Mouse (Mus musculus): ENCODE data around the gene Nxph3. TPM values are rescaled to one million over a fixed set of nuclear protein-coding genes. Genes with fewer than 3 reads are reported as not detected.
A peak's percentile ranks its signal among the peaks of the same experiment; 100 is the strongest.
"Not testable (repeated sequence)": the region's sequence is repeated elsewhere in the genome, so short reads cannot be mapped to it uniquely, and the experiment has no call there.

Gene Nxph3
- total and polyA plus RNA-seq, 2 experiments from 2014 or later = 9.5 to 35.7 TPM

GRCm38 (mm10) chr11:95504271-95504731, 10.1 kb downstream of the Nxph3 start:
- no peak for TF ChIP-seq CTCF (IDR thresholded peaks at IDR 0.05; ENCODE audit: low read depth)
- H3K4me3 ChIP-seq (ENCODE audit: low read depth, low read length) = no peak overlapping the region
- DNase-seq (no peak), ATAC-seq (no peak)
- WGBS = 31% methylated on average over 6 of the region's 6 CpGs
- H3K36me3 ChIP-seq (ENCODE audit: insufficient read depth) = no peaks in the 10 kb centered on the region
- H3K9me3 ChIP-seq (ENCODE audit: low read length) = no peaks in the 10 kb centered on the region
- peaks cover 3% of the 10 kb centered on the region; the same call in 1 of the 2 replicates for H3K4me1 ChIP-seq (ENCODE audit: insufficient read depth)
- H3K27me3 ChIP-seq (ENCODE audit: insufficient read depth, low read length) = no peaks in the 10 kb centered on the region
- no peak overlapping the region for H3K9ac ChIP-seq
- no peak overlapping the region for H3K27ac ChIP-seq (ENCODE audit: low read depth, low read length)
- H3K4me2 ChIP-seq (ENCODE audit: low read depth) = no peak overlapping the region

DNA sequence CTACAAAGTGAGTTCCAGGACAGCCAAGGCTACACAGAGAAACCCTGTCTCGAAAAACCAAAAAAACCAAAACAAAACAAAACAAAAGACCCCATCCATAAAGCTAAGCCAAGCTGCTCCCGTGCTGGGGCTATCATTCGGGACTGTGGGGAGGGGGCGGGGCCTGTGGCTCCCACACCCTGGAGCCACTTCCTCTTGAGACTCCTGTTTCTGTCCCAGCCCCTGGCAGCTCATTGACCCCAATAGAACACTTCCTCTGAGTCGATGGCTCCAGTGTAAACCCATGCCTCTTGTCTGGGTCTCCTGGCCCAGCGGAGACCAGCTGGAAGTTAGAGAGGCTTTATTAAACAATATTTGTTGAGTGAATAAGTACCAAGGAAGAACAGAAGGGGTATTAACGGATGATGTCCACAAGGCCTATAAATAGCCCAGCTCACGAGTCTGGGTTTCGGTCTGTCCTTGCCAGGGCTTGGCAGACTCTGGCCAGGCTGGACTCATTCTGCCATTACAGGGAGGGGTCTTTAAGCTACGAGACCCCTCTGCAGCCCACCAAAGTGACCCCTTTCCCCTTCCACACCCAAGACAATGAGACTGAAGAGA, 10.7 kb downstream of the Nxph3 start:
- no peak for ATAC-seq
- WGBS = 58% methylated on average over 10 of the region's 10 CpGs
- Histone ChIP-seq H3K4me2 (ENCODE audit: low read depth) (no peak overlapping the region), H3K36me3 (ENCODE audit: insufficient read depth) (no peaks in the 10 kb centered on the region), H3K9me3 (ENCODE audit: low read length) (no peaks in the 10 kb centered on the region), H3K4me1 (ENCODE audit: insufficient read depth) (peaks cover 3% of the 10 kb centered on the region; the same call in 1 of the 2 replicates), H3K27ac (ENCODE audit: low read depth, low read length) (no peak overlapping the region), H3K27me3 (ENCODE audit: insufficient read depth, low read length) (no peaks in the 10 kb centered on the region), H3K4me3 (ENCODE audit: low read depth, low read length) (no peak overlapping the region), H3K9ac (no peak overlapping the region)
- no peak for TF ChIP-seq CTCF (IDR thresholded peaks at IDR 0.05; ENCODE audit: low read depth)
- no peak for DNase-seq

DNA sequence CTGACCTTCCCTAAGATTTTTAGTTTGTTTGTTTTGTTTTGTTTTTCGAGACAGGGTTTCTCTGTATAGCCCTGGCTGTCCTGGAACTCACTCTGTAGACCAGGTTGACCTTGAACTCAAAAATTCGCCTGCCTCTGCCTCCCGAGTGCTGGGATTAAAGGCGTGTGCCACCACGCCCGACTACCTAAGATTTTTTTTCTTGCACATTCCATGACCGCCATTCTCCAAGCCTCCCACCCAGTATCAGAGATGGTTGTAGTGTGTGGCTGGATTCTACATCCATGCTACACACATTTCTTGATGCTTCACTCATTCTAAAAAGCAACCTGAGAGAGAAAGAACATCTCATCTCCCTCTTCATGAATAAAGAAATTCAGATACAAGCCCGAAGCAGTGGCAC, 12.5 kb downstream of the Nxph3 start:
- DNase-seq; H3K27ac ChIP-seq (ENCODE audit: low read depth, low read length); ATAC-seq; H3K4me3 ChIP-seq (ENCODE audit: low read depth, low read length); H3K9ac ChIP-seq; H3K27me3 ChIP-seq (ENCODE audit: insufficient read depth, low read length); H3K4me2 ChIP-seq (ENCODE audit: low read depth); H3K9me3 ChIP-seq (ENCODE audit: low read length); H3K36me3 ChIP-seq (ENCODE audit: insufficient read depth); H3K4me1 ChIP-seq (ENCODE audit: insufficient read depth): not testable (repeated sequence)
- 86% methylated on average over 8 of the region's 8 CpGs for WGBS

DNA sequence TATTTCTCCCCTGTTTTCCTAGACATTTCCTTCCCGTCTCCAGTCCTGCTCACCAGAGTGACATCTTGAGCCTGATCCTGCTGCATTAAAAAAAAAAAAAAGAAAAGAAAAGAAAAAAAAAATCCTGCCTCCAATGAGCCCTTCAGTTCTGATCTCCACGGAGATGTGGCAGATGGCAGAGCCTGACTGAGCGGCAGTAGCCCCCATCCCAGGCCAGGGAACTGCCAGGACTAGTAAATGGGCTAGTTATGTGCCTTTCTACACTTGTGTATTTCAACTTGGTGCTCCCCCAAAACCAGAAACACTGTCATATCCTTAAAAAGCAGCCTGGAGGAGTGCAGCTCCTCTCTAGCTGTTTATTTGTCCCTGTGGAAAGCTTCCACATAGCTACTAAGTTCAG, 13.5 kb downstream of the Nxph3 start:
- TF ChIP-seq CTCF (IDR thresholded peaks at IDR 0.05; ENCODE audit: low read depth) = no peak
- peaks cover 3% of the 10 kb centered on the region; the same call in 1 of the 2 replicates for H3K4me1 ChIP-seq (ENCODE audit: insufficient read depth)
- H3K4me3 ChIP-seq (ENCODE audit: low read depth, low read length) = no peak overlapping the region
- H3K27ac ChIP-seq (ENCODE audit: low read depth, low read length) = peak overlapping the region; percentile 73
- ATAC-seq = peak; percentile 86
- no peaks in the 10 kb centered on the region for H3K9me3 ChIP-seq (ENCODE audit: low read length)
- no peaks in the 10 kb centered on the region for H3K27me3 ChIP-seq (ENCODE audit: insufficient read depth, low read length)
- WGBS = 13% methylated on average over 3 of the region's 3 CpGs
- no peak overlapping the region for H3K4me2 ChIP-seq (ENCODE audit: low read depth)
- no peak overlapping the region for H3K9ac ChIP-seq
- DNase-seq = peak; percentile 50
- peaks cover 6% of the 10 kb centered on the region; the same call in 1 of the 2 replicates for H3K36me3 ChIP-seq (ENCODE audit: insufficient read depth)

DNA sequence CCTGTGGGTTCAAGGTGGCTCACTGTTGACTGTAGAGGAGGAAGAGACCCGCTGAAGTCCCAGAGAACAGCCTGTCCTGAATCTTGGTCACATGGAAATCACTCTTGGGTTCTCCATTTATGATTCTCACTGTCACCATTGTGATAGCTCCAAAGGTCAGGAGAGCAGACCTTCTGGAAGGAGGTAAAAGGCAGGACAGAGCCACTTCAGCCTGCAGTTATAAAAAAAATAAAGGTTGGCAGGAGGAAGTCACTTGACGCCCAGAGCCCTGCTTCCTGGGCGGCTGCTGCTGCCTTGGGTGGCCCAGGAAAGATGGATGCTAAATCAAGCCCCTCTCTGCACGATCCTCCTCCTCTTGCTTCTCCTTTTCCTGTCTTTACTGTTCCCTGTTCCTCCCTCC, 14.0 kb downstream of the Nxph3 start:
- H3K4me3 ChIP-seq (ENCODE audit: low read depth, low read length) = no peak overlapping the region
- no peak overlapping the region for H3K4me2 ChIP-seq (ENCODE audit: low read depth)
- peaks cover 3% of the 10 kb centered on the region; the same call in 1 of the 2 replicates for H3K4me1 ChIP-seq (ENCODE audit: insufficient read depth)
- H3K27me3 ChIP-seq (ENCODE audit: insufficient read depth, low read length) = no peaks in the 10 kb centered on the region
- 42% methylated on average over 4 of the region's 4 CpGs for WGBS
- ATAC-seq (no peak), DNase-seq (no peak)
- no peak overlapping the region for H3K9ac ChIP-seq
- peaks cover 6% of the 10 kb centered on the region; the same call in 1 of the 2 replicates for H3K36me3 ChIP-seq (ENCODE audit: insufficient read depth)
- no peaks in the 10 kb centered on the region for H3K9me3 ChIP-seq (ENCODE audit: low read length)
- TF ChIP-seq CTCF (IDR thresholded peaks at IDR 0.05; ENCODE audit: low read depth) = no peak
- H3K27ac ChIP-seq (ENCODE audit: low read depth, low read length) = peak overlapping the region; percentile 73

DNA sequence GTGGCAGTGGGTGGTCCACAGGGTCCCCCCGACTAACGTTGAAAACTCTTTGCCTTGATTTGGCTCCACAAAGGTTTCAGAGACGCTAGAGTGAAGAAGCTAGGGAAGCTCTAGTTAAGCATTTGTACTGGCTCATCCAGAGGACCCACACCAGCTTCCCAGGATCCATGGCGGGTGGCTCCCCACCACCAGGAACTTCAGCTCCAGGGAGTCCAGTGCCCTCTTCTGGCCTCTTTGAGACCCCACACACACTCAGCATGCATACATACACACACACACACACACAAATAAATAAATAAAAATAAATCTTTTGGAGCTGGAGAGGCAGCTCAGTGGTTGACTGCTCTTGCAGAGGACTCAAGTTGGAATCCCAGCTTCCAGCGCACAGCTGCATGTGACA, 16.4 kb downstream of the Nxph3 start:
- Histone ChIP-seq H3K4me2 (ENCODE audit: low read depth) (no peak overlapping the region), H3K27me3 (ENCODE audit: insufficient read depth, low read length) (no peaks in the 10 kb centered on the region), H3K4me3 (ENCODE audit: low read depth, low read length) (no peak overlapping the region), H3K9me3 (ENCODE audit: low read length) (no peaks in the 10 kb centered on the region), H3K36me3 (ENCODE audit: insufficient read depth) (peaks cover 13% of the 10 kb centered on the region; the same call in 1 of the 2 replicates), H3K27ac (ENCODE audit: low read depth, low read length) (no peak overlapping the region), H3K4me1 (ENCODE audit: insufficient read depth) (peaks cover 3% of the 10 kb centered on the region; the same call in 1 of the 2 replicates), H3K9ac (no peak overlapping the region)
- TF ChIP-seq CTCF (IDR thresholded peaks at IDR 0.05; ENCODE audit: low read depth) = no peak
- WGBS = 87% methylated on average over 5 of the region's 5 CpGs
- no peak for DNase-seq
- ATAC-seq = no peak

GRCm38 (mm10) chr11:95495883-95496282, 18.5 kb downstream of the Nxph3 start:
- 92% methylated on average over 9 of the region's 9 CpGs for WGBS
- no peak for TF ChIP-seq CTCF (IDR thresholded peaks at IDR 0.05; ENCODE audit: low read depth)
- DNase-seq (no peak), ATAC-seq (no peak)
- Histone ChIP-seq H3K9me3 (ENCODE audit: low read length) (no peaks in the 10 kb centered on the region), H3K4me3 (ENCODE audit: low read depth, low read length) (no peak overlapping the region), H3K4me2 (ENCODE audit: low read depth) (no peak overlapping the region), H3K9ac (no peak overlapping the region), H3K27me3 (ENCODE audit: insufficient read depth, low read length) (no peaks in the 10 kb centered on the region), H3K4me1 (ENCODE audit: insufficient read depth) (peaks cover 3% of the 10 kb centered on the region; the same call in 1 of the 2 replicates), H3K36me3 (ENCODE audit: insufficient read depth) (peaks cover 26% of the 10 kb centered on the region; the same call in 1 of the 2 replicates), H3K27ac (ENCODE audit: low read depth, low read length) (no peak overlapping the region)

Measured in forebrain, postnatal 0 days (tissue).